Comparison of ENCODE assay signal across 9 mouse cellular contexts in the genomic region with DNA sequence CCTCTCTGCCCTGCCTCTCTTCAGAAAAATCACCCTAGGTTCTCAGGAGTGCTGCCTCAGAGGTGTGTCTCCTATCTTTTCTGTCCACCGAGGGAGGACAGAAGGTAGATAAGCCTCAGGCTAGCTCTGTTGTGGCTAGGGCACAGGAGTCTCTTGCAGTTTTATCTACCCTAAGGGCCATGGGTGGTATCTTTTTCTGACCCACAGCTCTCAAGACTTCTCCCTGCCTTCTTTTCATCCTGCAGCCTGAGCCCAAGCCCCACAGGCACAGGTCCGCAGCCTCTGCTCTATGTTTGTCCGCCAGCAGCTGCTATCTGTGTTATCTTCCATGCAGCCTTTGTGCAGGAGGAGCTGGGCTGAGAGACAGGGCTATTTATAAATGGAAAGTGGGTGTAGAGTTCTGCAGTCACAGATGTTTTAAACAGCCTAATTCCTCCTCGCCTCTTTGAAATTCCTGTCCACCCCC. TPM values are rescaled to one million over a fixed set of nuclear protein-coding genes. Genes with fewer than 3 reads are reported as not detected.
DNase-seq lines count a peak whose midpoint lies in the region; ATAC-seq lines count a peak whose summit lies in the region.
"Had no signal": no experiment of that assay in that cellular context is flagged by ENCODE, and none has a peak within 500 bp of the region (broad histone marks: within the 10 kb centered on the region; RNA-seq: fewer than 3 reads in every experiment).

No protein-coding gene starts in this region.

- no peaks in the 10 kb centered on the region for H3K4me1 ChIP-seq in forebrain, embryonic 13.5 days
- 0 out of 2 replicates have a peak, but pooled peaks cover 6% of the 10 kb centered on the region for H3K4me1 ChIP-seq in forebrain, embryonic 12.5 days
- H3K4me1 ChIP-seq in intestine, embryonic 15.5 days (replicated peaks): peaks cover 13% of the 10 kb centered on the region

- H3K4me3 ChIP-seq in forebrain, embryonic 13.5 days: no peak overlapping the region
- no peak overlapping the region for H3K4me3 ChIP-seq in forebrain, embryonic 12.5 days (replicated peaks)
- H3K4me3 ChIP-seq in intestine, embryonic 15.5 days (replicated peaks): no peak overlapping the region

- DNase-seq in right cerebral cortex, adult 18-20 months: peak; percentile 76
- no peak for DNase-seq in right cerebral cortex, postnatal 4 days
- no peak for DNase-seq in kidney, adult 9 months
- DNase-seq in Muller cell, postnatal 12 days (ENCODE audit: inconsistent ontology term): no peak

- H3K4me2 ChIP-seq in forebrain, embryonic 13.5 days: no peak overlapping the region
- H3K4me2 ChIP-seq in forebrain, embryonic 12.5 days: no peak overlapping the region
- H3K4me2 ChIP-seq in intestine, embryonic 15.5 days (replicated peaks): no peak overlapping the region

- H3K36me3 ChIP-seq in forebrain, embryonic 13.5 days (ENCODE audit: poor library complexity, severe bottlenecking): peaks cover 37% of the 10 kb centered on the region
- peaks cover 31% of the 10 kb centered on the region for H3K36me3 ChIP-seq in forebrain, embryonic 12.5 days (replicated peaks)
- peaks cover 14% of the 10 kb centered on the region for H3K36me3 ChIP-seq in intestine, embryonic 15.5 days

- H3K9ac ChIP-seq in forebrain, embryonic 13.5 days: no peak overlapping the region
- no peak overlapping the region for H3K9ac ChIP-seq in forebrain, embryonic 12.5 days
- 0 out of 2 replicates have a peak overlapping the region, but pooled peaks have one; percentile 20 for H3K9ac ChIP-seq in intestine, embryonic 15.5 days

- H3K27ac ChIP-seq in forebrain, embryonic 13.5 days: peak overlapping the region; percentile 57; the same call in 1 of the 2 replicates
- H3K27ac ChIP-seq in forebrain, embryonic 12.5 days: no peak overlapping the region
- peak overlapping the region; percentile 52 for H3K27ac ChIP-seq in intestine, embryonic 15.5 days

- WGBS in forebrain, embryonic 13.5 days: 62% methylated on average over 4 of the region's 4 CpGs
- WGBS in forebrain, embryonic 12.5 days: 63% methylated on average over 4 of the region's 4 CpGs
- 11% methylated on average over 4 of the region's 4 CpGs for WGBS in intestine, embryonic 15.5 days

- H3K9me3 ChIP-seq in forebrain, embryonic 13.5 days (replicated peaks): no peaks in the 10 kb centered on the region
- no peaks in the 10 kb centered on the region for H3K9me3 ChIP-seq in forebrain, embryonic 12.5 days
- no peaks in the 10 kb centered on the region for H3K9me3 ChIP-seq in intestine, embryonic 15.5 days

- no peaks in the 10 kb centered on the region for H3K27me3 ChIP-seq in forebrain, embryonic 13.5 days
- H3K27me3 ChIP-seq in forebrain, embryonic 12.5 days: no peaks in the 10 kb centered on the region
- H3K27me3 ChIP-seq in intestine, embryonic 15.5 days (replicated peaks): no peaks in the 10 kb centered on the region

- no peak for ATAC-seq in forebrain, embryonic 13.5 days
- ATAC-seq in forebrain, embryonic 12.5 days (ENCODE audit: low FRiP score): no peak
- ATAC-seq in intestine, embryonic 15.5 days: peak; percentile 69
- ATAC-seq in megakaryocyte progenitor cell, adult 5-6 weeks (replicated peaks; ENCODE audit: poor library complexity): peak; percentile 84

RNA-seq across cellular contexts. Expression of gene C1qtnf4, which starts 15.5 kb away (rescaled TPM):
- 9.0 and 9.4 TPM in 2 replicates for polyA plus RNA-seq in forebrain, embryonic 13.5 days (2015; fragmentation: Nextera tagmentation; extraction: Ambion mirVana)
- polyA plus RNA-seq in forebrain, embryonic 12.5 days (2016; fragmentation: Nextera tagmentation; extraction: Ambion mirVana): 15.9 and 28.0 TPM in 2 replicates
- polyA plus RNA-seq in intestine, embryonic 15.5 days (2015; fragmentation: Nextera tagmentation; extraction: Ambion mirVana): 6.9 and 8.8 TPM in 2 replicates
- not detected in 2 replicates for total RNA-seq in megakaryocyte progenitor cell, adult 5-6 weeks (2015)
- not detected in 2 replicates for total RNA-seq in megakaryocyte progenitor cell, adult 5-6 weeks (2017)
- total RNA-seq: neutrophil, adult 5-6 weeks had no signal

RNA-seq across cellular contexts. Expression of gene Mtch2, which starts 23.2 kb away (rescaled TPM):
- polyA plus RNA-seq in forebrain, embryonic 13.5 days (2015; fragmentation: Nextera tagmentation; extraction: Ambion mirVana): 275 and 283 TPM in 2 replicates
- polyA plus RNA-seq in forebrain, embryonic 12.5 days (2016; fragmentation: Nextera tagmentation; extraction: Ambion mirVana): 214 and 215 TPM in 2 replicates
- 332 and 357 TPM in 2 replicates for polyA plus RNA-seq in intestine, embryonic 15.5 days (2015; fragmentation: Nextera tagmentation; extraction: Ambion mirVana)
- total RNA-seq in megakaryocyte progenitor cell, adult 5-6 weeks (2015): 155 and 176 TPM in 2 replicates
- 170 and 182 TPM in 2 replicates for total RNA-seq in megakaryocyte progenitor cell, adult 5-6 weeks (2017)

RNA-seq across cellular contexts. Expression of gene Kbtbd4, which starts 34.4 kb away (rescaled TPM):
- polyA plus RNA-seq in forebrain, embryonic 13.5 days (2015; fragmentation: Nextera tagmentation; extraction: Ambion mirVana): 59.2 and 67.6 TPM in 2 replicates
- polyA plus RNA-seq in forebrain, embryonic 12.5 days (2016; fragmentation: Nextera tagmentation; extraction: Ambion mirVana): 59.1 and 61.2 TPM in 2 replicates
- polyA plus RNA-seq in intestine, embryonic 15.5 days (2015; fragmentation: Nextera tagmentation; extraction: Ambion mirVana): 27.8 and 29.8 TPM in 2 replicates
- 10.0 and 16.4 TPM in 2 replicates for total RNA-seq in megakaryocyte progenitor cell, adult 5-6 weeks (2015)
- total RNA-seq in megakaryocyte progenitor cell, adult 5-6 weeks (2017): 15.1 and 17.6 TPM in 2 replicates

RNA-seq across cellular contexts. Expression of gene Ndufs3, which starts 34.5 kb away (rescaled TPM):
- polyA plus RNA-seq in forebrain, embryonic 13.5 days (2015; fragmentation: Nextera tagmentation; extraction: Ambion mirVana): 219 and 222 TPM in 2 replicates
- polyA plus RNA-seq in forebrain, embryonic 12.5 days (2016; fragmentation: Nextera tagmentation; extraction: Ambion mirVana): 188 and 192 TPM in 2 replicates
- polyA plus RNA-seq in intestine, embryonic 15.5 days (2015; fragmentation: Nextera tagmentation; extraction: Ambion mirVana): 276 and 282 TPM in 2 replicates
- 156 and 172 TPM in 2 replicates for total RNA-seq in megakaryocyte progenitor cell, adult 5-6 weeks (2015)
- 68.0 and 89.2 TPM in 2 replicates for total RNA-seq in megakaryocyte progenitor cell, adult 5-6 weeks (2017)

Comparison
In these comparisons a context has a peak if more than half of its experiments do, and no peak if none do; other contexts are left out.
1. ATAC-seq: peak in intestine, embryonic 15.5 days (single experiment) and megakaryocyte progenitor cell, adult 5-6 weeks (single experiment); none in forebrain, embryonic 13.5 days (single experiment) and forebrain, embryonic 12.5 days (single experiment).